15 mouse cellular contexts compared by ENCODE assay signal in the genomic region with DNA sequence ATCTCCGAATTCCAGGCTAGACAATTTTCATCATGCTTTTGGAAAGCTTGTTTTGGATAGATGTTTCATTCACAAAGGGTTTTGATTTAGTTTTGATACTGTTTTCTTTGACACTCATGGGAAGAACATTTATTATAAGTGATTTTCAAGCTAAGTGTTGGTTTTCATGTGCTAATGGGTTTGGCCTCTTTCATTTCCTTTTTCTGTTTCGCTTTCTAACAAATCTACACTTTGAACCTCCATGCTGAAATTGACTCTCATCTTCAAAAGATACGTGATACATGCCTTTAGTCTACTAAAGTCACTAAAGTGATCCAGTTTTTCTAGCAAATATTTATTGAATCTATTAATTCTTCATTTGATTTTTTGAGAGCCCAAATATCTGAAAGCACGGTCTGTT.
"Had no signal": no experiment of that assay in that cellular context is flagged by ENCODE, and none has a peak within 500 bp of the region (broad histone marks: within the 10 kb centered on the region; RNA-seq: fewer than 3 reads in every experiment).

No protein-coding gene starts in this region.

- ATAC-seq: liver, postnatal 0 days; lung, postnatal 0 days; midbrain, embryonic 13.5 days; midbrain, embryonic 15.5 days had no signal

- H3K4me3 ChIP-seq: lung, embryonic 15.5 days; megakaryocyte, embryonic 14.5 days; midbrain, embryonic 13.5 days; midbrain, embryonic 15.5 days; neural tube, embryonic 12.5 days had no signal

- H3K27ac ChIP-seq: lung, embryonic 15.5 days; macrophage; midbrain, embryonic 13.5 days; midbrain, embryonic 15.5 days; neural tube, embryonic 12.5 days had no signal

- DNase-seq: liver, postnatal 0 days; lung, adult 2 months; lung, postnatal 14 days; lung, postnatal 36 days; right cerebral cortex, postnatal 14 days; thymus, adult 18-20 months; thymus, postnatal 14 days; thymus, postnatal 36 days had no signal
